12 mouse cellular contexts compared by ENCODE assay signal in the genomic region with DNA sequence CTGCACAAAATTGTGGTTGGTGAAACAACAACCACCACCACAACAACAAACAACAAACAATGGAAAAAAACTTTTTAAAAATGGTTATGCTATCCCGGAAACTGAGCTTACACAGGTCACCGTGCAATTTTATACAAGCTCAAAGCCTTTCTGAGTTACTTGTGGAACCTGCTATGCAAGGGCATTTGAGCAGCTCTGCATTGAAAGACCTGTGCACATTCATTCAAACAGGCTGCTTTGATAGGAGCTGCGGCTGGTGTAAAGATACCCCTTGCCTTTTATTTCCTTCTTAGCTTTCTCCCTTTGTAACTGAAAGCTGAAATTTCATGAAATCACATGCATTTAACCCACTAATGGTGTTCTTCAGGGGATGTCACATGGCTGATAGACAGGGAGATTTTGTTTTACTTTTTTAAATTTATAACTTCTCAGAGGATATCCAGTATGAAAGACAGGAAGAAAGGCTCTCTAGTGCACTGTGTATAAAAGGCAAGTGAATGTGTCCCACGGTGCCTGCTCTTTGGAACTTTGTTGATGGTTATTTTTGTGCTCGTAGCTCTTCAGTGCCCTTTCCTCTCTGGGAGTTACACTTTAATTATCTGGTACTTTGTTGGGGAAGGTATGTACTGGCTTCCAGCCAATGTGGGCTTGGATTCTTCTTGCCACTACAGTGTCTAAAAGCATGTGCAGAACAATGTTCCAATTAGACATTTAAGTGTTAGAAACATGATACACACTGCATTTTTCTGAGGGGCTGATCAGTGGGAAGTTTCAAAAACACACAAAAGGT.
DNase-seq lines count a peak whose midpoint lies in the region; ATAC-seq lines count a peak whose summit lies in the region.
"Had no signal": no experiment of that assay in that cellular context is flagged by ENCODE, and none has a peak within 500 bp of the region (broad histone marks: within the 10 kb centered on the region; RNA-seq: fewer than 3 reads in every experiment).

No protein-coding gene starts in this region.

- DNase-seq in heart, adult 8-10 months (ENCODE audit: low spot score) = peak; percentile 23
- DNase-seq in heart, postnatal 36 days = peak; percentile 5 to 12
- peak; percentile 59 to 78 for DNase-seq in kidney, postnatal 36 days
- no peak for DNase-seq in frontal cortex, postnatal 36 days (ENCODE audit: low spot score in 2 of 2)
- no peak for DNase-seq in neural tube, embryonic 10.5 days (ENCODE audit: extremely low spot score, low spot score)
- DNase-seq: cerebellum, postnatal 14 days; right cerebral cortex, adult 18-20 months had no signal

- ATAC-seq in liver, embryonic 15.5 days (ENCODE audit: insufficient read depth) = peak; percentile 47
- ATAC-seq in liver, embryonic 12.5 days = no peak

- no peak overlapping the region for H3K4me2 ChIP-seq in liver, embryonic 15.5 days
- no peak overlapping the region for H3K4me2 ChIP-seq in liver, embryonic 12.5 days
- H3K4me2 ChIP-seq: hindbrain, embryonic 15.5 days; limb, embryonic 13.5 days; stomach, embryonic 15.5 days had no signal

- no peak overlapping the region for H3K27ac ChIP-seq in liver, embryonic 15.5 days (replicated peaks)
- no peak overlapping the region for H3K27ac ChIP-seq in liver, embryonic 12.5 days
- H3K27ac ChIP-seq: hindbrain, embryonic 15.5 days; limb, embryonic 13.5 days; stomach, embryonic 15.5 days had no signal

- no peaks in the 10 kb centered on the region for H3K36me3 ChIP-seq in liver, embryonic 15.5 days (replicated peaks)
- H3K36me3 ChIP-seq in liver, embryonic 12.5 days = no peaks in the 10 kb centered on the region
- H3K36me3 ChIP-seq: hindbrain, embryonic 15.5 days; limb, embryonic 13.5 days; stomach, embryonic 15.5 days had no signal

- intact Hi-C loops in heart, postnatal 36 days (cut with DNase I) = no loop called here

- H3K4me3 ChIP-seq in liver, embryonic 15.5 days (replicated peaks) = no peak overlapping the region
- no peak overlapping the region for H3K4me3 ChIP-seq in liver, embryonic 12.5 days
- H3K4me3 ChIP-seq: hindbrain, embryonic 15.5 days; limb, embryonic 13.5 days; stomach, embryonic 15.5 days had no signal

- no peaks in the 10 kb centered on the region for H3K27me3 ChIP-seq in liver, embryonic 15.5 days
- H3K27me3 ChIP-seq in liver, embryonic 12.5 days (replicated peaks) = no peaks in the 10 kb centered on the region
- H3K27me3 ChIP-seq: limb, embryonic 13.5 days; stomach, embryonic 15.5 days had no signal

- H3K4me1 ChIP-seq in liver, embryonic 15.5 days (replicated peaks) = no peaks in the 10 kb centered on the region
- H3K4me1 ChIP-seq in liver, embryonic 12.5 days = no peaks in the 10 kb centered on the region
- H3K4me1 ChIP-seq: hindbrain, embryonic 15.5 days; limb, embryonic 13.5 days; stomach, embryonic 15.5 days had no signal

- 42% methylated on average over 5 of the region's 5 CpGs for WGBS in liver, embryonic 15.5 days (ENCODE audit: insufficient replicate concordance)
- WGBS in liver, embryonic 12.5 days (ENCODE audit: insufficient replicate concordance) = 52% methylated on average over 5 of the region's 5 CpGs

- no peaks in the 10 kb centered on the region for H3K9me3 ChIP-seq in liver, embryonic 15.5 days (replicated peaks)
- H3K9me3 ChIP-seq in liver, embryonic 12.5 days (replicated peaks) = no peaks in the 10 kb centered on the region
- H3K9me3 ChIP-seq: hindbrain, embryonic 15.5 days; limb, embryonic 13.5 days; stomach, embryonic 15.5 days had no signal

- H3K9ac ChIP-seq in liver, embryonic 15.5 days = no peak overlapping the region
- no peak overlapping the region for H3K9ac ChIP-seq in liver, embryonic 12.5 days
- H3K9ac ChIP-seq: hindbrain, embryonic 15.5 days; limb, embryonic 13.5 days; stomach, embryonic 15.5 days had no signal

Comparison
In these comparisons a context has a peak if more than half of its experiments do, and no peak if none do; other contexts are left out.
1. DNase-seq: peak in heart, adult 8-10 months (single experiment), heart, postnatal 36 days (2 of 2) and kidney, postnatal 36 days (2 of 2); none in frontal cortex, postnatal 36 days (0 of 2) and neural tube, embryonic 10.5 days (single experiment).